Comparison of ENCODE assay signal across 9 mouse cellular contexts in the genomic region with DNA sequence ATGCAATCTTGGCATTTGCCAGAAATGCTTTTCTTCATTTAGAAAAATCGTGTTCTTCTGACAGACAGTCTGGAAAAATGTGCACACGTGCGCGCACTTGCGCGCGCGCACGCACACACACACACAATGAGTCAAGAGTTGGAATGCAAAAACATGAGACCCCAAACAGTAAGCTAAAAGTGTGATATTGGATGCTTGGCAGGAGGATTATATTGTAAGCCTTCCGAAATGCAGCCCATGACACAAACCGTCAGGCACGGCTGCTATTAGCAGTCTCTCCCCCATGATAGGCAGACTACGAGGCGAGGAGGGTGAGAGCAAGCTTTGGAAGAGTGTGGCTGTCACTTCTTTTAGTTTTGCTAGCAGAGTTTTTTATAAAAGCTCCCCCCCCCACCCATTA.
DNase-seq lines count a peak whose midpoint lies in the region; ATAC-seq and TF ChIP-seq lines count a peak whose summit lies in the region.
"Had no signal": no experiment of that assay in that cellular context is flagged by ENCODE, and none has a peak within 500 bp of the region (broad histone marks: within the 10 kb centered on the region; RNA-seq: fewer than 3 reads in every experiment).

No protein-coding gene starts in this region.

- H3K9me3 ChIP-seq in kidney, postnatal 0 days (replicated peaks; ENCODE audit: low read length): no peaks in the 10 kb centered on the region
- H3K9me3 ChIP-seq in forebrain, embryonic 12.5 days: 0 out of 2 replicates have a peak, but pooled peaks cover 3% of the 10 kb centered on the region
- H3K9me3 ChIP-seq in midbrain, embryonic 12.5 days: peaks cover 4% of the 10 kb centered on the region; the same call in 1 of the 2 replicates

- H3K4me3 ChIP-seq in kidney, postnatal 0 days (replicated peaks; ENCODE audit: low read depth, low read length): 0 out of 2 replicates have a peak overlapping the region, but pooled peaks have one; percentile 2
- peak overlapping the region; percentile 28 for H3K4me3 ChIP-seq in forebrain, embryonic 12.5 days (replicated peaks)
- H3K4me3 ChIP-seq in midbrain, embryonic 12.5 days: 0 out of 2 replicates have a peak overlapping the region, but pooled peaks have one; percentile 0
- H3K4me3 ChIP-seq: megakaryocyte, embryonic 14.5 days had no signal

- TF ChIP-seq CTCF in kidney, postnatal 0 days (IDR thresholded peaks at IDR 0.05; ENCODE audit: low read depth): no peak

- no peaks in the 10 kb centered on the region for H3K36me3 ChIP-seq in kidney, postnatal 0 days (ENCODE audit: insufficient read depth, low read length)
- H3K36me3 ChIP-seq in forebrain, embryonic 12.5 days (replicated peaks): no peaks in the 10 kb centered on the region
- H3K36me3 ChIP-seq in midbrain, embryonic 12.5 days: no peaks in the 10 kb centered on the region

- H3K27me3 ChIP-seq in kidney, postnatal 0 days (ENCODE audit: insufficient read depth, low read length): no peaks in the 10 kb centered on the region
- peaks cover 3% of the 10 kb centered on the region; the same call in 1 of the 2 replicates for H3K27me3 ChIP-seq in forebrain, embryonic 12.5 days
- peaks cover 4% of the 10 kb centered on the region; the same call in 1 of the 2 replicates for H3K27me3 ChIP-seq in midbrain, embryonic 12.5 days
- H3K27me3 ChIP-seq: megakaryocyte, embryonic 14.5 days had no signal

- no peak overlapping the region for H3K27ac ChIP-seq in kidney, postnatal 0 days
- H3K27ac ChIP-seq in forebrain, embryonic 12.5 days: no peak overlapping the region
- H3K27ac ChIP-seq in midbrain, embryonic 12.5 days (replicated peaks): no peak overlapping the region

- no peak overlapping the region for H3K4me2 ChIP-seq in kidney, postnatal 0 days (ENCODE audit: low read length)
- peak overlapping the region; percentile 50 for H3K4me2 ChIP-seq in forebrain, embryonic 12.5 days
- peak overlapping the region; percentile 43 for H3K4me2 ChIP-seq in midbrain, embryonic 12.5 days (replicated peaks)

- no peak overlapping the region for H3K9ac ChIP-seq in kidney, postnatal 0 days (ENCODE audit: low read depth, low read length)
- H3K9ac ChIP-seq in forebrain, embryonic 12.5 days: no peak overlapping the region
- H3K9ac ChIP-seq in midbrain, embryonic 12.5 days (replicated peaks): no peak overlapping the region

- DNase-seq in kidney, postnatal 0 days (ENCODE audit: low spot score): peak; percentile 10
- DNase-seq in kidney, postnatal 36 days: no peak
- peak; percentile 6 for DNase-seq in embryo, embryonic 10 days (ENCODE audit: low spot score)
- DNase-seq in ovary, postnatal 10 days (ENCODE audit: low spot score): no peak
- DNase-seq in adrenal gland, postnatal 4 days (ENCODE audit: low spot score in 2 of 2): no peak
- no peak for DNase-seq in urinary bladder, postnatal 36 days (ENCODE audit: low spot score in 2 of 2)

- H3K4me1 ChIP-seq in kidney, postnatal 0 days (replicated peaks; ENCODE audit: insufficient read depth, low read length): no peaks in the 10 kb centered on the region
- peaks cover 14% of the 10 kb centered on the region for H3K4me1 ChIP-seq in forebrain, embryonic 12.5 days
- H3K4me1 ChIP-seq in midbrain, embryonic 12.5 days: peaks cover 9% of the 10 kb centered on the region
- H3K4me1 ChIP-seq: megakaryocyte, embryonic 14.5 days had no signal

- no peak for ATAC-seq in kidney, postnatal 0 days (replicated peaks; ENCODE audit: low FRiP score, low read depth)
- peak; percentile 27; the same call in 1 of the 2 replicates for ATAC-seq in forebrain, embryonic 12.5 days (ENCODE audit: low FRiP score)
- no peak for ATAC-seq in midbrain, embryonic 12.5 days (ENCODE audit: low FRiP score, low read depth)

- WGBS in kidney, postnatal 0 days: 50% methylated on average over 14 of the region's 14 CpGs
- 30% methylated on average over 14 of the region's 14 CpGs for WGBS in forebrain, embryonic 12.5 days
- WGBS in midbrain, embryonic 12.5 days: 47% methylated on average over 14 of the region's 14 CpGs

Comparison
In these comparisons a context has a peak if more than half of its experiments do, and no peak if none do; other contexts are left out.
1. DNase-seq: peak in kidney, postnatal 0 days (single experiment) and embryo, embryonic 10 days (single experiment); none in kidney, postnatal 36 days (0 of 2), ovary, postnatal 10 days (single experiment), adrenal gland, postnatal 4 days (0 of 2) and urinary bladder, postnatal 36 days (0 of 2).
2. Peak in every context shown above with its lines, with median percentiles within 50 percentile points of each other: H3K4me3 ChIP-seq.